Mouse (Mus musculus): ENCODE data around the gene Itpr2. TPM values are rescaled to one million over a fixed set of nuclear protein-coding genes. Genes with fewer than 3 reads are reported as not detected.

The Itpr2 gene
- total and polyA plus RNA-seq, 2 experiments from 2014 or later, result 8.0 to 8.4 TPM

- Histone ChIP-seq H3K9me3 (ENCODE audit: low read length) (no peaks in the 10 kb centered on the region), H3K27me3 (ENCODE audit: insufficient read depth, low read length) (no peaks in the 10 kb centered on the region), H3K9ac (no peak overlapping the region), H3K27ac (ENCODE audit: low read depth, low read length) (no peak overlapping the region), H3K4me3 (ENCODE audit: low read depth, low read length) (no peak overlapping the region), H3K36me3 (ENCODE audit: insufficient read depth) (no peaks in the 10 kb centered on the region), H3K4me1 (ENCODE audit: insufficient read depth) (no peaks in the 10 kb centered on the region), H3K4me2 (ENCODE audit: low read depth) (no peak overlapping the region)
- TF ChIP-seq CTCF (IDR thresholded peaks at IDR 0.05; ENCODE audit: low read depth), result no peak
- no peak for ATAC-seq
- WGBS, result 77% methylated on average over 5 of the region's 5 CpGs
- DNase-seq, result no peak
Observed at GRCm38 (mm10) chr6:146191931-146192330, 310.1 kb downstream of the Itpr2 start.

- WGBS, result 78% methylated on average over 8 of the region's 8 CpGs
- no peak overlapping the region for H3K4me2 ChIP-seq (ENCODE audit: low read depth)
- H3K27me3 ChIP-seq (ENCODE audit: insufficient read depth, low read length), result no peaks in the 10 kb centered on the region
- H3K36me3 ChIP-seq (ENCODE audit: insufficient read depth), result no peaks in the 10 kb centered on the region
- H3K9me3 ChIP-seq (ENCODE audit: low read length), result no peaks in the 10 kb centered on the region
- no peak overlapping the region for H3K9ac ChIP-seq
- no peak for DNase-seq
- H3K27ac ChIP-seq (ENCODE audit: low read depth, low read length), result no peak overlapping the region
- no peaks in the 10 kb centered on the region for H3K4me1 ChIP-seq (ENCODE audit: insufficient read depth)
- TF ChIP-seq CTCF (IDR thresholded peaks at IDR 0.05; ENCODE audit: low read depth), result no peak
- H3K4me3 ChIP-seq (ENCODE audit: low read depth, low read length), result no peak overlapping the region
- no peak for ATAC-seq
Observed at GRCm38 (mm10) chr6:146190006-146190405, 312.0 kb downstream of the Itpr2 start.

GRCm38 (mm10) chr6:146185532-146185931 lies 316.5 kb downstream of the Itpr2 start:
- Histone ChIP-seq H3K9ac (no peak overlapping the region), H3K4me2 (ENCODE audit: low read depth) (no peak overlapping the region), H3K27ac (ENCODE audit: low read depth, low read length) (no peak overlapping the region), H3K4me1 (ENCODE audit: insufficient read depth) (no peaks in the 10 kb centered on the region), H3K4me3 (ENCODE audit: low read depth, low read length) (no peak overlapping the region), H3K36me3 (ENCODE audit: insufficient read depth) (no peaks in the 10 kb centered on the region), H3K27me3 (ENCODE audit: insufficient read depth, low read length) (no peaks in the 10 kb centered on the region), H3K9me3 (ENCODE audit: low read length) (no peaks in the 10 kb centered on the region)
- no peak for ATAC-seq
- TF ChIP-seq CTCF (IDR thresholded peaks at IDR 0.05; ENCODE audit: low read depth), result no peak
- 91% methylated on average over 2 of the region's 2 CpGs for WGBS
- DNase-seq, result no peak

GRCm38 (mm10) chr6:146184771-146185170 lies 317.3 kb downstream of the Itpr2 start:
- no peak overlapping the region for H3K4me2 ChIP-seq (ENCODE audit: low read depth)
- no peaks in the 10 kb centered on the region for H3K9me3 ChIP-seq (ENCODE audit: low read length)
- H3K27me3 ChIP-seq (ENCODE audit: insufficient read depth, low read length), result no peaks in the 10 kb centered on the region
- no peaks in the 10 kb centered on the region for H3K4me1 ChIP-seq (ENCODE audit: insufficient read depth)
- no peak overlapping the region for H3K9ac ChIP-seq
- no peak overlapping the region for H3K27ac ChIP-seq (ENCODE audit: low read depth, low read length)
- TF ChIP-seq CTCF (IDR thresholded peaks at IDR 0.05; ENCODE audit: low read depth), result no peak
- ATAC-seq (no peak), DNase-seq (no peak)
- no peak overlapping the region for H3K4me3 ChIP-seq (ENCODE audit: low read depth, low read length)
- H3K36me3 ChIP-seq (ENCODE audit: insufficient read depth), result no peaks in the 10 kb centered on the region
- WGBS, result 91% methylated on average over 9 of the region's 9 CpGs

- WGBS, result 93% methylated on average over 4 of the region's 4 CpGs
- H3K27ac ChIP-seq (ENCODE audit: low read depth, low read length), result no peak overlapping the region
- H3K9ac ChIP-seq, result no peak overlapping the region
- no peaks in the 10 kb centered on the region for H3K9me3 ChIP-seq (ENCODE audit: low read length)
- no peak overlapping the region for H3K4me3 ChIP-seq (ENCODE audit: low read depth, low read length)
- TF ChIP-seq CTCF (IDR thresholded peaks at IDR 0.05; ENCODE audit: low read depth), result no peak
- DNase-seq (no peak), ATAC-seq (no peak)
- H3K27me3 ChIP-seq (ENCODE audit: insufficient read depth, low read length), result no peaks in the 10 kb centered on the region
- no peaks in the 10 kb centered on the region for H3K4me1 ChIP-seq (ENCODE audit: insufficient read depth)
- H3K4me2 ChIP-seq (ENCODE audit: low read depth), result no peak overlapping the region
- no peaks in the 10 kb centered on the region for H3K36me3 ChIP-seq (ENCODE audit: insufficient read depth)
Observed at GRCm38 (mm10) chr6:146174644-146175250, 327.3 kb downstream of the Itpr2 start.

GRCm38 (mm10) chr6:146170603-146171051 lies 331.4 kb downstream of the Itpr2 start:
- Histone ChIP-seq H3K4me1 (ENCODE audit: insufficient read depth) (no peaks in the 10 kb centered on the region), H3K4me3 (ENCODE audit: low read depth, low read length) (no peak overlapping the region), H3K9ac (no peak overlapping the region), H3K27ac (ENCODE audit: low read depth, low read length) (no peak overlapping the region), H3K9me3 (ENCODE audit: low read length) (no peaks in the 10 kb centered on the region), H3K36me3 (ENCODE audit: insufficient read depth) (no peaks in the 10 kb centered on the region), H3K27me3 (ENCODE audit: insufficient read depth, low read length) (no peaks in the 10 kb centered on the region), H3K4me2 (ENCODE audit: low read depth) (no peak overlapping the region)
- DNase-seq (no peak), ATAC-seq (no peak)
- 87% methylated on average over 14 of the region's 14 CpGs for WGBS
- TF ChIP-seq CTCF (IDR thresholded peaks at IDR 0.05; ENCODE audit: low read depth), result no peak

- no peak overlapping the region for H3K27ac ChIP-seq (ENCODE audit: low read depth, low read length)
- no peak for TF ChIP-seq CTCF (IDR thresholded peaks at IDR 0.05; ENCODE audit: low read depth)
- H3K27me3 ChIP-seq (ENCODE audit: insufficient read depth, low read length), result no peaks in the 10 kb centered on the region
- DNase-seq (no peak), ATAC-seq (no peak)
- no peak overlapping the region for H3K4me3 ChIP-seq (ENCODE audit: low read depth, low read length)
- no peaks in the 10 kb centered on the region for H3K4me1 ChIP-seq (ENCODE audit: insufficient read depth)
- no peaks in the 10 kb centered on the region for H3K36me3 ChIP-seq (ENCODE audit: insufficient read depth)
- H3K9me3 ChIP-seq (ENCODE audit: low read length), result no peaks in the 10 kb centered on the region
- no peak overlapping the region for H3K9ac ChIP-seq
- H3K4me2 ChIP-seq (ENCODE audit: low read depth), result no peak overlapping the region
- 88% methylated on average over 5 of the region's 5 CpGs for WGBS
Observed at GRCm38 (mm10) chr6:146167207-146167606, 334.8 kb downstream of the Itpr2 start.

Data from forebrain, postnatal 0 days (tissue).